Mouse (Mus musculus): ENCODE data around the gene Stip1. TPM values are rescaled to one million over a fixed set of nuclear protein-coding genes. Genes with fewer than 3 reads are reported as not detected.

The Stip1 gene
- polyA plus RNA-seq, 1 experiment from 2014 or later, result 267 TPM

DNA sequence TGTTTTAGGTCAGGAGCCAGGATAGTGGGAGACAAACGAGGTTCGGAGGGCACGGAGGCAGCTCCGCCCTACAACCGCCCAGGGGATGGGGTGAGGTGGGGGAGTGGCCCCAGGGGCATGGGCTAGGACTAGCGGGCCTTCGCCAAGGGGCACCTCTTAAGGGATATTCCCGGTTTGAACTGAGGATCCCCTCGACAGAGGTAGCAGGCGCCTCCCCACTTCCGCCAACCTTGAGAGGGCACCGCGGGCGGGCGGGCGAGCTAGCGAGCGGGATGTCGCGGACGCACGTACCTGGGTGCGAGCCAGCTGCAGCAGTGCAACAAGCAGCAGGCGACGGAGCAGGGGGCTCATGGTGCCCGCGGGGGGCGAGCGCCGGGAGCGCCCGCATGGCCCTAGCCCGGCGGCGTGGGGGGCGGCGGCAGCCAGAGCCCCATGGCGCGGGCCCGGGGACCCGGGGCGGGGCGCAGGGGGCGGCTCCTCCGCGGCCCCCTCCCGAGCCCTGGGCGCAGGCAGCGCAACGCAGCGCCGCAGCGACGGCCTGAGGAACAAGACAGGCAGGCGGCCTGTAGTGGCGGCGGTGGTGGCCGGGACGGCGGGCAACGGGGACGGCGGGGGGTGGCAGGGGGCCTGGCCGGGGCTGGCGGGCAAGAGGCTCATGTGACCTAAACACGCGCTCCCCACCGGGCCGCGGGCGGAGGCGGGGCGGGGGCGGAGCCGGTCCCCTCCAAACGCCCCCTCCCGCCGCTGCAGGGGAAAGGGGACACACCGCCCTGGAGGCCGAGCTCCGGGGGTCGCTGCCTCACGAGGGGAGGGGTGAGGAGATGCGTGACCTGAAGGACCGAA is 52.5 kb downstream of the Stip1 start, which contains the start of gene Vegfb:
Gene Vegfb, minus strand, starts transcription at position 591 of the 843 bp plus-strand sequence.
- peak within 1 kb of the TSS; percentile 94 for H3K4me2 ChIP-seq (replicated peaks)
- peaks cover 28% of the 10 kb centered on the region for H3K4me1 ChIP-seq
- no peaks in the 10 kb centered on the region for H3K27me3 ChIP-seq
- peaks cover 13% of the 10 kb centered on the region for H3K36me3 ChIP-seq
- peak within 1 kb of the TSS; percentile 98 for H3K9ac ChIP-seq
- under 1% methylated on average over 62 of the region's 85 CpGs for WGBS
- H3K9me3 ChIP-seq (replicated peaks), result no peaks in the 10 kb centered on the region
- H3K4me3 ChIP-seq, result peak within 1 kb of the TSS; percentile 88
- ATAC-seq (ENCODE audit: low FRiP score), result peak; percentile 60
- peak within 1 kb of the TSS; percentile 76 for H3K27ac ChIP-seq

DNA sequence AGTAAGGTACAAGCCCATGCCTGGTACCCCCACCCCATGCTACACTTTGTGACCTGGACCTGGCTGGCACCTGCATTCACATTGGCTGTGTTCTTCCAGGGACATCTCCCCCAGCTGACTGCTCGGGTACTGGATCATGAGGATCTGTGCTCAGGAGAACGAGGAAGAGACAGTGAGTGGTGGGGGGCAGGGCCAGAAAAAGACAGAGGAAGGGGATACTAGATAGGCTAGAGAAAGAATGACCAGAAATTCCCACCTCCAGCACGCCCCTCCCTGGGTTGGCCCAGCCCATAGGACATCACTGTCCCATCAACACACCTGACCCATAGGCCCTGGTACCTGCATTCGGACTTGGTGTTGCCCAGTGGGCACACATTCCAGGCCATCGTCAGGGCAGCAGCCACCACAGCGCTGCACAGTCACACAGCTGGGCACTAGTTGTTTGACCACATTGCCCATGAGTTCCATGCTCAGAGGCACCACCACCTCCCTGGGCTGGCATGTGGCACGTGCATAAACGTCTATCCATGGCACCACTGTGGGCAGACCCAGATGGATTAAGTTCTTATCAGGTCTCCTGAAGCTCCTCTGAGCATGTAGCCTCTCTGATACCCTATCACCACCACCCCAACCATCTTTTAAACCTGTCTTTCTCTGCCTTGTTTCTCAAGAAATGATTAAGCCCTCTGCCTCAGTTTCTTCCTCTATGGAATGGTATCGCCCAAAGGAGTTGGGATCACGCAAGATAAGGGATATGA is 53.6 kb downstream of the Stip1 start:
- Histone ChIP-seq H3K27ac (no peak overlapping the region), H3K9me3 (replicated peaks) (no peaks in the 10 kb centered on the region), H3K9ac (peak overlapping the region; percentile 35; the same call in 1 of the 2 replicates), H3K4me1 (peaks cover 23% of the 10 kb centered on the region), H3K4me2 (replicated peaks) (peak overlapping the region; percentile 94), H3K36me3 (peaks cover 14% of the 10 kb centered on the region), H3K4me3 (peak overlapping the region; percentile 88), H3K27me3 (no peaks in the 10 kb centered on the region)
- WGBS, result 84% methylated on average over 10 of the region's 10 CpGs
- no peak; the same call in 1 of the 2 replicates for ATAC-seq (ENCODE audit: low FRiP score)

DNA sequence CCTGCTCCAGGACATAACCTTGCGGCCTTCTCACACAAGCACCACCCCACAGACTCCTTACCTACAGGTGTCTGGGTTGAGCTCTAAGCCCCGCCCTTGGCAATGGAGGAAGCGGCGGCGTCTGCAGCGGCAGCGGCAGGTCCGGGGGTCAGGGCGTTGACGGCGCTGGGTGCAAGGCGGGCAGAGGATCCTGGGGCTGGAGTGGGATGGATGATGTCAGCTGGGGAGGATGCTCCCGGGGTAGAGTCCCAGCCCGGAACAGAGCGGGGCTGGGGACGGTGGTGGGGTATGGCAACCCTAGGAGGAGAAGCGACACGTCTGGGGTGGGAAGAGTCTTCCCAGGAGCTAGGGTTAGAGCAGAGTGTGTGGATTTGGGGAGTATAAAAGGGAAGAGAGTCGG is 54.5 kb downstream of the Stip1 start:
- peaks cover 28% of the 10 kb centered on the region for H3K4me1 ChIP-seq
- H3K27ac ChIP-seq, result no peak overlapping the region
- H3K9me3 ChIP-seq (replicated peaks), result no peaks in the 10 kb centered on the region
- H3K4me3 ChIP-seq, result no peak overlapping the region
- H3K27me3 ChIP-seq, result no peaks in the 10 kb centered on the region
- WGBS, result 85% methylated on average over 19 of the region's 19 CpGs
- no peak overlapping the region for H3K9ac ChIP-seq
- H3K36me3 ChIP-seq, result peaks cover 14% of the 10 kb centered on the region
- ATAC-seq (ENCODE audit: low FRiP score), result no peak
- no peak overlapping the region for H3K4me2 ChIP-seq (replicated peaks)

DNA sequence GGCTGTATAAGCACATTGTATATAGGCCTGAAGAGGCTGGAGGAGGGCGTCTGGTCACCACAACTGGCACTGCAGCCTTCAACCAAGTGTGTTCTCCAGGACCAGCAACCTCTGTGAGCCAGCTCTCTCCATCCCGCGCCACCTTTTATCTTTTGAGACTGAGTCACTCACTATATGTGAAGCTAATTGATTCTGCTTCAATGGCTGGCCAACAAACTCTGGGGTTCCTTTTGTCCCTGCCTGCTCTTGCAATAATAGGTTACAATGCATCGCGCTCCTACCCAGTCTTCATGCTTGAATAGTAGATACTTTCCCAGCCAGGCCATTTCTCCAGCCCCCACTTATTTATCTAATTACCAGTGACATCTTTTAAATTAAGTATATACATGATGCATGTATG is 56.1 kb downstream of the Stip1 start:
- H3K4me3 ChIP-seq, result no peak overlapping the region
- no peaks in the 10 kb centered on the region for H3K27me3 ChIP-seq
- H3K4me1 ChIP-seq, result peaks cover 40% of the 10 kb centered on the region
- H3K27ac ChIP-seq, result no peak overlapping the region
- no peak for ATAC-seq (ENCODE audit: low FRiP score)
- H3K4me2 ChIP-seq (replicated peaks), result no peak overlapping the region
- no peak overlapping the region for H3K9ac ChIP-seq
- 35% methylated on average over 5 of the region's 5 CpGs for WGBS
- no peaks in the 10 kb centered on the region for H3K9me3 ChIP-seq (replicated peaks)
- peaks cover 16% of the 10 kb centered on the region for H3K36me3 ChIP-seq

DNA sequence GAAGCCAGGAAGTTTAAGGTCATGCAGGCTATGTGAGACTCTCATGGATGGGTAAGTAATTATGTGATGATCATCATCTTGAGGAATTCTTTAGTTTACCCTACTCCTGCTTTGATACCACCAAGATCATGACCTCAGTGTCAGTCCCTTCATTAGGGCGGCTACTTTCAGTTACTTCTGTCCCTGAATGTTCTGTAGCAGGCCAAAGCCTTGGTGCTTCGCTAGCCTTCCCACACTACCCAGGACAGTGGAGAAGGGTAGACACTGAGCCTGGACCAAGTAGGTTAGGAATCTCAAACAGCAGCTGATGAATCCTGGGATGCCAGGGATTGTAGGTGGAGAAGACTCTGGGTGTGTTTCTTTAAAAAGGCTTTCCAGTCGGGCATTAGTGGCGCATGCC is 58.3 kb downstream of the Stip1 start:
- 94% methylated on average over 4 of the region's 4 CpGs for WGBS
- H3K36me3 ChIP-seq, result peaks cover 31% of the 10 kb centered on the region
- no peaks in the 10 kb centered on the region for H3K27me3 ChIP-seq
- no peak overlapping the region for H3K27ac ChIP-seq
- ATAC-seq (ENCODE audit: low FRiP score), result no peak
- H3K4me3 ChIP-seq, result no peak overlapping the region
- H3K4me2 ChIP-seq (replicated peaks), result no peak overlapping the region
- no peaks in the 10 kb centered on the region for H3K9me3 ChIP-seq (replicated peaks)
- H3K9ac ChIP-seq, result no peak overlapping the region
- peaks cover 43% of the 10 kb centered on the region for H3K4me1 ChIP-seq

DNA sequence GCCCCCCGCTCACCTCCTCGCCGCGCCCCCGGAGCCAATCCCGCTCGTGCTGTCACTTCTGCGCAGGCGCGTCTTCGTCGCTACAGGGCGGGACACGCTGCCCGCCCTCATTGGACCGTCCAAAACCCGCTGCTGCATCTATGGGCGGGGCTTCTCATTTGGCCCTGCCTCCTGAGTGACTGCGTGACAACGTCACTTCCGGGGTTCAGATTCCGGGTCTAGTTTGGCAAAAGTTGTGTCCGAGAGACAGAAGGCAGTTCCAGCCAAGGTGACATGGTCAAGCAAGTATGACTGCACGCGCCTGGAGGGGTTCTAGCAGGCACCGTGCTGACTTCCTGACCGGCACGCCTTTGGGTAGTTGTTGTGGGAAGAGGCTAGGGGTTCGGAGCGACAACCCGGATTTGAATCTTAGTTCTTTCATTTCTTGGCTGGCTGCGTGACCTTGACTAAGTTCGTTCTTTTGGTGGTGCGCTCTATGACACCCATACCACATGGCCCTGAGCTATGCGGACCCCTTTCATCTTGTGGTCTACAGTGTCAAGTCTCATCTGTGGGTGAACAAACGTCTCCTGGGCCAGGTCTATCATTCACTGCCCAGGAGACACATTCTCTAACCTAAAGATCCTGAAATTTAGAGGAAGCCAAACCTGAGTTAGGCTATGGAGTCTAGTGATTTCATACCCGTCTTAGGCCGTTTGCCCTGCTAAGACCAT is 59.2 kb downstream of the Stip1 start, which contains the start of gene Fkbp2:
Gene Fkbp2, minus strand, starts transcription at position 121 of the 713 bp plus-strand sequence.
- H3K4me1 ChIP-seq, result peaks cover 44% of the 10 kb centered on the region
- no peaks in the 10 kb centered on the region for H3K27me3 ChIP-seq
- WGBS, result 2% methylated on average over 38 of the region's 38 CpGs
- peak within 1 kb of the TSS; percentile 56 for H3K4me3 ChIP-seq
- H3K27ac ChIP-seq, result peak within 1 kb of the TSS; percentile 94
- peak within 1 kb of the TSS; percentile 68 for H3K9ac ChIP-seq
- peak; percentile 88 for ATAC-seq (ENCODE audit: low FRiP score)
- H3K36me3 ChIP-seq, result peaks cover 31% of the 10 kb centered on the region
- peak within 1 kb of the TSS; percentile 96 for H3K4me2 ChIP-seq (replicated peaks)
- H3K9me3 ChIP-seq (replicated peaks), result no peaks in the 10 kb centered on the region

DNA sequence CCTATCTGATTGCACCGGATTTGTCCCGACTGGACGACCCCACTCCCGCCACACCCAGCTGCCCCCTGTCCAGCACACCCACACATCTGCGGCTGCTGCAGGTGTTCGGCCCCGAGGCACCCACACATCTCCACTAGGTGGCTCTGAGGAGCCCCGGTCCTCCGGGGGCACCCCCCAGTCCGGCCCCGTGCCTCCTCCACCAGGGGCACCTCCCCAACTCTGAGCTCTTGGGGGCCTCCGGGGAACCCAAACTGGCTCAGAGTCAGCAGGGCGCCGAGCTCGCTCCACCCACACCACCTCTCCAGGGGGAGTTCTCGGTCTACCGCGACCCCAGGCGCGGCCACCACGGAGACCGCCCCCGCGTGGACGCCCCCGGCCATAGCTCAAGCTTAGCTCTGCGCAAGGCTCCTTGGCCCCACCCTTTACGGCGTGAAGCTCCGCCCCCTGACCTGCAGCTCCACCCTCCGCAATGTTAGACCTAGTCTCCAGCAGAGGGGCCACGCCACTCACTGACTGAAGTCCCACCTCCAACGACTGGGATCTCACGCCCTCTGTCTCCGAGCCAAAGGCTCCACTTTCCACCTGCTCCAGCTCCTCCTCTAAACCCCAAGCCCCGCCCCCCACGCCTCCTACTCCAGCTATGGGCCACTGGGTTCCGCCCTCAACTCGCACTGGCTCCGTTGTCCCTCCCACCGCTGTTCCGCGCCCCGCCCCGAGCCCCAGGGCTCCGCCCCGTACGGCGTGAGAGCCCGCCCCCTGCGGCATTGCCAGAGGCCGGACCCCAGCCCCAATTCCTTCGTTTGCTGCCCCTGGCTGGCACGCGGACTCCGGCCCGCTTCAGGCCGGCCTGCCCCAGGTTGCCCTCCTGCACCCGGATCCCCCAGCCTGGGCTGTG is 60.0 kb downstream of the Stip1 start:
- under 1% methylated on average over 59 of the region's 59 CpGs for WGBS
- Histone ChIP-seq H3K4me3 (peak overlapping the region; percentile 56), H3K9me3 (replicated peaks) (no peaks in the 10 kb centered on the region), H3K4me2 (replicated peaks) (peak overlapping the region; percentile 96), H3K4me1 (peaks cover 44% of the 10 kb centered on the region), H3K9ac (peak overlapping the region; percentile 68), H3K27me3 (no peaks in the 10 kb centered on the region), H3K27ac (peak overlapping the region; percentile 94), H3K36me3 (peaks cover 26% of the 10 kb centered on the region)
- ATAC-seq (ENCODE audit: low FRiP score), result peak; percentile 88

DNA sequence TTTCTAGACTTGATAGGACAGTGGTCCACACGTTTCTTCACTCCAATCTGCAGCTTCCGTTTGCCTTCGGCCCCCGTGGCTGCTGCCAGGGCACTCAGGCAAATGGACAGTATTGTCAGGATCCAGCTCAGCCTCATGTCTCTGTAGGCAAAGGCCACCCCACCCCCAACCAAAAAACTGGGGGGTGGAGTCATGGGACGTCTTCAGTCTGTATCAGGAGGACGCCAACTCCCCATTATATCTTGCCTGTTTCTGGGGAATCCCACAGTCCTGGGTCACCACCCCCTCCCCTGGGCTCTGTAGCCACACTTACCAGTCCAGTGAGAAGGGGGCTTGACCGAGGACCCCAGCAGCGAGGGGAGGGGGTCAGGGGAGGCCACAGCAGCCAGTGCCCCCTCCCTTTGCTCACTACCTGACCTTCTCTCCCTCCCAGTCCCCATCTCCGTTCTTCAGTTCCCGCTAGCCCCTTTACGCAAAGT is 60.7 kb downstream of the Stip1 start:
- no peak for ATAC-seq (ENCODE audit: low FRiP score)

DNA sequence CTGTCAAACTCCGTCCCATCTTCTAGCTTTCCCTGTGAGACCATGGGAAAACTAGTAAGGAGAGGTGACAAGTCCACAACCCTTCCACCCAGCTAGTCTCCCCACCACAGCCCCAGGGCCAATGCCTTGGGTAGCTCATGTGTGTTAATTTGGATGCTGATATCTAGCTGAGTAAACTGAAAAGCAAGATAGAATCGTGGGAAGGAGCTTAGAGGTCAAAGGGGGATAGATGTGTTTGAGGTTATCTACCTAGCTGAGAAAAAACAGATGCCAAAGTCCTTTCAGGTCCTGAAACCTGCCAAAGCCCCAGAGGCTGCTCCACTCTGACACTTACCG is 61.2 kb downstream of the Stip1 start:
- Histone ChIP-seq H3K4me1 (peaks cover 49% of the 10 kb centered on the region), H3K4me2 (replicated peaks) (peak overlapping the region; percentile 96), H3K27me3 (no peaks in the 10 kb centered on the region), H3K9ac (peak overlapping the region; percentile 68), H3K36me3 (peaks cover 24% of the 10 kb centered on the region), H3K9me3 (replicated peaks) (no peaks in the 10 kb centered on the region), H3K27ac (peak overlapping the region; percentile 94), H3K4me3 (peak overlapping the region; percentile 56)
- 50% methylated on average over 3 of the region's 3 CpGs for WGBS
- ATAC-seq (ENCODE audit: low FRiP score), result no peak

More for the DNA sequence above, 60.7 kb downstream of the Stip1 start:
- Histone ChIP-seq H3K4me3 (peak overlapping the region; percentile 56), H3K4me2 (replicated peaks) (peak overlapping the region; percentile 96), H3K27me3 (no peaks in the 10 kb centered on the region), H3K9ac (peak overlapping the region; percentile 68), H3K4me1 (peaks cover 46% of the 10 kb centered on the region), H3K36me3 (peaks cover 26% of the 10 kb centered on the region), H3K27ac (peak overlapping the region; percentile 94), H3K9me3 (replicated peaks) (no peaks in the 10 kb centered on the region)
- 11% methylated on average over 11 of the region's 11 CpGs for WGBS

DNA sequence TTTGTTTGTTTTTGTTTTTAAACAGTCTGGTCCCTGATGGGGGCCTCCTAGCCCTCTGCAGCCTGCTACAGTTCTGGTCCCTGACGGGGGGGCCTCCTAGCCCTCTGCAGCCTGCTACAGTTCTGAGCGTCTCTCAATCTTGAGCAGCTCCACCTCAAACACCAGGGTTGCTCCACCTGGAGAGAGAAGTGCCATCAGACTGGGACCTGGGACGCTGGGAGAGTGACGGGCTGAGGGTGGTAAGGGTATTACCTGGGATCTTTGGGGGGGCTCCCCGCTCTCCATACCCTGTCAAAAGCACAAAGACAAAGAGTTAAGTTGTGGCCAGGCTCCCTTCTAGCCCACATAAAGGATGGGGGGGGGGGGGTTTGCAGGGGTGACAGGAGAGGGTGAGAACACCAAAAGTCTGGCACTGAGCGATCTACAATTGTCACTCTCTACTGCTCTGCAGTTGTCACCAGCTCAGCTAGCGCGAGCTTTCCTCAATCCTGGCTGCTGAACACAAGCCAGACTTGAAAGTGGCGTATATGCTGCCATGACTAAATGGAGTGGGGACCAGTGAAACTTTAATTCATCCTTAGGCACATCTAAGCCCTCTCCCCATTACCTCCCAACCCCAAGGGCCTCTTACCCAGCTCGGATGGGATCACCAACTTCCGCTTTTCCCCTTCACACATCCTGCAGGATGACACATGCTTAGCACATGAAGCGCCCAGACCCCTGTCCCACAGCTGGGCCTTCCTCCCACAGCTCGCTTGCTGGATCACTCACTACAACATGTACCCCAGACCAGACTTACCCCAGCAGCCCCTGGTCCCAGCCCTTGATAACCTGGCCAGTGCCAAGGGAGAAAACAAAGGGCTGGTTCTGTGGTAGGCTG is 61.8 kb downstream of the Stip1 start:
- H3K9me3 ChIP-seq (replicated peaks), result no peaks in the 10 kb centered on the region
- H3K27me3 ChIP-seq, result no peaks in the 10 kb centered on the region
- peak overlapping the region; percentile 94 for H3K27ac ChIP-seq
- H3K9ac ChIP-seq, result peak overlapping the region; percentile 68; the same call in 1 of the 2 replicates
- peaks cover 52% of the 10 kb centered on the region for H3K4me1 ChIP-seq
- peak overlapping the region; percentile 96 for H3K4me2 ChIP-seq (replicated peaks)
- peaks cover 24% of the 10 kb centered on the region for H3K36me3 ChIP-seq
- H3K4me3 ChIP-seq, result 0 out of 2 replicates have a peak overlapping the region, but pooled peaks have one; percentile 56
- no peak for ATAC-seq (ENCODE audit: low FRiP score)
- WGBS, result 86% methylated on average over 13 of the region's 13 CpGs
